Mouse (Mus musculus): ENCODE results near the gene Fam20c. TPM values are rescaled to one million over a fixed set of nuclear protein-coding genes. Genes with fewer than 3 reads are reported as not detected.

Gene Fam20c
- polyA plus RNA-seq, 1 experiment from 2014 or later, result 10.4 TPM

GRCm38 (mm10) chr5:138782697-138783096 is 28.4 kb downstream of the Fam20c start:
- Histone ChIP-seq H3K9ac (ENCODE audit: low read length) (no peak overlapping the region), H3K9me3 (ENCODE audit: control insufficient read depth, low read length) (no peaks in the 10 kb centered on the region), H3K4me1 (replicated peaks; ENCODE audit: control insufficient read depth, insufficient read depth, low read length) (peaks cover 19% of the 10 kb centered on the region), H3K27me3 (replicated peaks; ENCODE audit: control insufficient read depth, insufficient read depth, low read length) (no peaks in the 10 kb centered on the region), H3K36me3 (ENCODE audit: control insufficient read depth, insufficient read depth, low read length) (no peaks in the 10 kb centered on the region), H3K27ac (ENCODE audit: low read depth) (no peak overlapping the region), H3K4me2 (ENCODE audit: low read length) (no peak overlapping the region), H3K4me3 (ENCODE audit: low read depth, low read length) (no peak overlapping the region)
- 95% methylated on average over 1 of the region's 1 CpGs for WGBS
- DNase-seq (ENCODE audit: low spot score), result no peak
- no peak for ATAC-seq (replicated peaks; ENCODE audit: low FRiP score, low TSS enrichment, low read depth)

GRCm38 (mm10) chr5:138783181-138783580 is 28.9 kb downstream of the Fam20c start:
- H3K9ac ChIP-seq (ENCODE audit: low read length), result no peak overlapping the region
- no peak overlapping the region for H3K4me3 ChIP-seq (ENCODE audit: low read depth, low read length)
- H3K36me3 ChIP-seq (ENCODE audit: control insufficient read depth, insufficient read depth, low read length), result no peaks in the 10 kb centered on the region
- 62% methylated on average over 8 of the region's 8 CpGs for WGBS
- no peak overlapping the region for H3K4me2 ChIP-seq (ENCODE audit: low read length)
- no peak overlapping the region for H3K27ac ChIP-seq (ENCODE audit: low read depth)
- no peaks in the 10 kb centered on the region for H3K9me3 ChIP-seq (ENCODE audit: control insufficient read depth, low read length)
- ATAC-seq (replicated peaks; ENCODE audit: low FRiP score, low TSS enrichment, low read depth) (no peak), DNase-seq (ENCODE audit: low spot score) (no peak)
- H3K27me3 ChIP-seq (replicated peaks; ENCODE audit: control insufficient read depth, insufficient read depth, low read length), result no peaks in the 10 kb centered on the region
- peaks cover 19% of the 10 kb centered on the region for H3K4me1 ChIP-seq (replicated peaks; ENCODE audit: control insufficient read depth, insufficient read depth, low read length)

GRCm38 (mm10) chr5:138785986-138786515 is 31.7 kb downstream of the Fam20c start:
- Histone ChIP-seq H3K36me3 (ENCODE audit: control insufficient read depth, insufficient read depth, low read length) (no peaks in the 10 kb centered on the region), H3K4me2 (ENCODE audit: low read length) (no peak overlapping the region), H3K9me3 (ENCODE audit: control insufficient read depth, low read length) (no peaks in the 10 kb centered on the region), H3K27me3 (replicated peaks; ENCODE audit: control insufficient read depth, insufficient read depth, low read length) (no peaks in the 10 kb centered on the region), H3K4me3 (ENCODE audit: low read depth, low read length) (no peak overlapping the region), H3K9ac (ENCODE audit: low read length) (no peak overlapping the region), H3K4me1 (replicated peaks; ENCODE audit: control insufficient read depth, insufficient read depth, low read length) (no peaks in the 10 kb centered on the region), H3K27ac (ENCODE audit: low read depth) (no peak overlapping the region)
- WGBS, result 88% methylated on average over 3 of the region's 3 CpGs
- ATAC-seq (replicated peaks; ENCODE audit: low FRiP score, low TSS enrichment, low read depth) (no peak), DNase-seq (ENCODE audit: low spot score) (no peak)

GRCm38 (mm10) chr5:138787648-138788047 is 33.3 kb downstream of the Fam20c start:
- ATAC-seq (replicated peaks; ENCODE audit: low FRiP score, low TSS enrichment, low read depth) (no peak), DNase-seq (ENCODE audit: low spot score) (no peak)
- no peaks in the 10 kb centered on the region for H3K4me1 ChIP-seq (replicated peaks; ENCODE audit: control insufficient read depth, insufficient read depth, low read length)
- no peak overlapping the region for H3K4me3 ChIP-seq (ENCODE audit: low read depth, low read length)
- no peak overlapping the region for H3K9ac ChIP-seq (ENCODE audit: low read length)
- H3K27me3 ChIP-seq (replicated peaks; ENCODE audit: control insufficient read depth, insufficient read depth, low read length), result no peaks in the 10 kb centered on the region
- WGBS, result 81% methylated on average over 7 of the region's 7 CpGs
- H3K4me2 ChIP-seq (ENCODE audit: low read length), result no peak overlapping the region
- H3K9me3 ChIP-seq (ENCODE audit: control insufficient read depth, low read length), result no peaks in the 10 kb centered on the region
- no peaks in the 10 kb centered on the region for H3K36me3 ChIP-seq (ENCODE audit: control insufficient read depth, insufficient read depth, low read length)
- no peak overlapping the region for H3K27ac ChIP-seq (ENCODE audit: low read depth)

GRCm38 (mm10) chr5:138788481-138789211 is 34.3 kb downstream of the Fam20c start:
- WGBS, result 70% methylated on average over 11 of the region's 11 CpGs
- Histone ChIP-seq H3K36me3 (ENCODE audit: control insufficient read depth, insufficient read depth, low read length) (no peaks in the 10 kb centered on the region), H3K27me3 (replicated peaks; ENCODE audit: control insufficient read depth, insufficient read depth, low read length) (no peaks in the 10 kb centered on the region), H3K9ac (ENCODE audit: low read length) (no peak overlapping the region), H3K27ac (ENCODE audit: low read depth) (no peak overlapping the region), H3K4me2 (ENCODE audit: low read length) (no peak overlapping the region), H3K4me3 (ENCODE audit: low read depth, low read length) (no peak overlapping the region), H3K9me3 (ENCODE audit: control insufficient read depth, low read length) (no peaks in the 10 kb centered on the region), H3K4me1 (replicated peaks; ENCODE audit: control insufficient read depth, insufficient read depth, low read length) (no peaks in the 10 kb centered on the region)
- ATAC-seq (replicated peaks; ENCODE audit: low FRiP score, low TSS enrichment, low read depth), result no peak
- no peak for DNase-seq (ENCODE audit: low spot score)

GRCm38 (mm10) chr5:138790954-138791480 is 36.7 kb downstream of the Fam20c start:
- Histone ChIP-seq H3K27ac (ENCODE audit: low read depth) (no peak overlapping the region), H3K36me3 (ENCODE audit: control insufficient read depth, insufficient read depth, low read length) (peaks cover 4% of the 10 kb centered on the region; the same call in 1 of the 2 replicates), H3K4me2 (ENCODE audit: low read length) (no peak overlapping the region), H3K9me3 (ENCODE audit: control insufficient read depth, low read length) (no peaks in the 10 kb centered on the region), H3K4me3 (ENCODE audit: low read depth, low read length) (no peak overlapping the region), H3K4me1 (replicated peaks; ENCODE audit: control insufficient read depth, insufficient read depth, low read length) (no peaks in the 10 kb centered on the region), H3K9ac (ENCODE audit: low read length) (no peak overlapping the region), H3K27me3 (replicated peaks; ENCODE audit: control insufficient read depth, insufficient read depth, low read length) (no peaks in the 10 kb centered on the region)
- WGBS, result 91% methylated on average over 10 of the region's 11 CpGs
- ATAC-seq (replicated peaks; ENCODE audit: low FRiP score, low TSS enrichment, low read depth), result no peak
- no peak for DNase-seq (ENCODE audit: low spot score)

GRCm38 (mm10) chr5:138801588-138802116 is 47.3 kb downstream of the Fam20c start:
- no peak overlapping the region for H3K4me2 ChIP-seq (ENCODE audit: low read length)
- H3K9me3 ChIP-seq (ENCODE audit: control insufficient read depth, low read length), result no peaks in the 10 kb centered on the region
- DNase-seq (ENCODE audit: low spot score), result no peak
- 42% methylated on average over 7 of the region's 7 CpGs for WGBS
- no peaks in the 10 kb centered on the region for H3K36me3 ChIP-seq (ENCODE audit: control insufficient read depth, insufficient read depth, low read length)
- no peaks in the 10 kb centered on the region; the same call in 1 of the 2 replicates for H3K4me1 ChIP-seq (replicated peaks; ENCODE audit: control insufficient read depth, insufficient read depth, low read length)
- H3K27me3 ChIP-seq (replicated peaks; ENCODE audit: control insufficient read depth, insufficient read depth, low read length), result no peaks in the 10 kb centered on the region
- H3K27ac ChIP-seq (ENCODE audit: low read depth), result no peak overlapping the region
- no peak for ATAC-seq (replicated peaks; ENCODE audit: low FRiP score, low TSS enrichment, low read depth)
- no peak overlapping the region for H3K9ac ChIP-seq (ENCODE audit: low read length)
- H3K4me3 ChIP-seq (ENCODE audit: low read depth, low read length), result no peak overlapping the region

GRCm38 (mm10) chr5:138804286-138804685 is 50.0 kb downstream of the Fam20c start:
- DNase-seq (ENCODE audit: low spot score) (no peak), ATAC-seq (replicated peaks; ENCODE audit: low FRiP score, low TSS enrichment, low read depth) (no peak)
- 92% methylated on average over 5 of the region's 5 CpGs for WGBS

More at GRCm38 (mm10) chr5:138804286-138804685, 50.0 kb downstream of the Fam20c start:
- Histone ChIP-seq H3K9me3 (ENCODE audit: control insufficient read depth, low read length) (no peaks in the 10 kb centered on the region), H3K4me1 (replicated peaks; ENCODE audit: control insufficient read depth, insufficient read depth, low read length) (no peaks in the 10 kb centered on the region; the same call in 1 of the 2 replicates), H3K9ac (ENCODE audit: low read length) (no peak overlapping the region), H3K27me3 (replicated peaks; ENCODE audit: control insufficient read depth, insufficient read depth, low read length) (no peaks in the 10 kb centered on the region), H3K27ac (ENCODE audit: low read depth) (no peak overlapping the region), H3K4me3 (ENCODE audit: low read depth, low read length) (no peak overlapping the region), H3K36me3 (ENCODE audit: control insufficient read depth, insufficient read depth, low read length) (no peaks in the 10 kb centered on the region), H3K4me2 (ENCODE audit: low read length) (no peak overlapping the region)

Data from intestine, embryonic 14.5 days (tissue).